Comparison of ENCODE assay signal across 9 mouse cellular contexts in the genomic region with DNA sequence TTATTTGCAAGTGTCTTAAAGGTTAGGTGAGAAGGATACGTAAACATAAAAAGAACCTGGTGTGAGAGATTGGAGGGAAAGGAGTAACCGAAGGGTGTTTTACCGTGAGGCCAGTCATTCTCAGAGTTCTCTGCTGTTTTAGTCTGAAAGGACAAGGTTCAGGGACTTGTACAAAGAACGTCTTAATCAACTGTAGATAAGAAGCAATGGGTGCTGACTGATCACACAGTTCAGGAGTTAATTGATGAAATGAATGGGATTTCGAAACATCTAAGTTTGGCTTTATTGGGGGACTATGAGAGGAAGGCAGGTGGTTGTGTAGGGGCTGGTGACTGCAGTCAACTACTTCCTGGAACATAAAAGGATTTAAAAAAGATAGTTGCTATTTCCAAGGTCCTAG. TPM values are rescaled to one million over a fixed set of nuclear protein-coding genes. Genes with fewer than 3 reads are reported as not detected.
DNase-seq lines count a peak whose midpoint lies in the region; ATAC-seq and TF ChIP-seq lines count a peak whose summit lies in the region.
"Had no signal": no experiment of that assay in that cellular context is flagged by ENCODE, and none has a peak within 500 bp of the region (broad histone marks: within the 10 kb centered on the region; RNA-seq: fewer than 3 reads in every experiment).

No protein-coding gene starts in this region.

- TF ChIP-seq POLR2A in lung, adult 2 months (IDR thresholded peaks at IDR 0.05; ENCODE audit: borderline replicate concordance, extremely low read depth, low read depth, low read length) = no peak

- H3K36me3 ChIP-seq in kidney, embryonic 14.5 days (ENCODE audit: control insufficient read depth, insufficient read depth, low read length) = no peaks in the 10 kb centered on the region
- H3K36me3 ChIP-seq in hindbrain, embryonic 15.5 days = 0 out of 2 replicates have a peak, but pooled peaks cover 5% of the 10 kb centered on the region
- no peaks in the 10 kb centered on the region for H3K36me3 ChIP-seq in midbrain, embryonic 15.5 days (replicated peaks)

- ATAC-seq in kidney, embryonic 14.5 days (ENCODE audit: low FRiP score, low TSS enrichment) = no peak
- no peak for ATAC-seq in hindbrain, embryonic 15.5 days (ENCODE audit: low FRiP score, low read depth)
- no peak for ATAC-seq in midbrain, embryonic 15.5 days (replicated peaks)

- H3K4me3 ChIP-seq in kidney, embryonic 14.5 days (ENCODE audit: low read length) = peak overlapping the region; percentile 83
- H3K4me3 ChIP-seq in brown adipose tissue, adult 24 weeks (ENCODE audit: insufficient read depth, low read depth, low read length) = peak overlapping the region; percentile 78
- H3K4me3 ChIP-seq in hindbrain, embryonic 15.5 days = peak overlapping the region; percentile 93
- peak overlapping the region; percentile 51 for H3K4me3 ChIP-seq in midbrain, embryonic 15.5 days
- H3K4me3 ChIP-seq in lung, adult 2 months (replicated peaks; ENCODE audit: extremely low read depth, low read depth, low read length) = no peak overlapping the region

- no peak for TF ChIP-seq CTCF in lung, adult 2 months (IDR thresholded peaks at IDR 0.05; ENCODE audit: insufficient read depth, low read length)

- H3K27me3 ChIP-seq in kidney, embryonic 14.5 days (ENCODE audit: control insufficient read depth, insufficient read depth, low read length) = no peaks in the 10 kb centered on the region
- H3K27me3 ChIP-seq in hindbrain, embryonic 15.5 days = no peaks in the 10 kb centered on the region
- no peaks in the 10 kb centered on the region for H3K27me3 ChIP-seq in midbrain, embryonic 15.5 days (replicated peaks)

- peak overlapping the region; percentile 75; the same call in 1 of the 2 replicates for H3K9ac ChIP-seq in kidney, embryonic 14.5 days (ENCODE audit: low read depth, low read length)
- H3K9ac ChIP-seq in hindbrain, embryonic 15.5 days = peak overlapping the region; percentile 92
- peak overlapping the region; percentile 69 for H3K9ac ChIP-seq in midbrain, embryonic 15.5 days

- H3K4me2 ChIP-seq in kidney, embryonic 14.5 days (replicated peaks; ENCODE audit: low read depth, low read length) = peak overlapping the region; percentile 57
- peak overlapping the region; percentile 96 for H3K4me2 ChIP-seq in hindbrain, embryonic 15.5 days
- peak overlapping the region; percentile 84 for H3K4me2 ChIP-seq in midbrain, embryonic 15.5 days

- H3K27ac ChIP-seq in kidney, embryonic 14.5 days (ENCODE audit: low read depth, low read length) = no peak overlapping the region
- H3K27ac ChIP-seq in brown adipose tissue, adult 24 weeks (replicated peaks; ENCODE audit: low read depth, low read length) = no peak overlapping the region
- peak overlapping the region; percentile 86; the same call in 1 of the 2 replicates for H3K27ac ChIP-seq in hindbrain, embryonic 15.5 days (replicated peaks)
- no peak overlapping the region for H3K27ac ChIP-seq in midbrain, embryonic 15.5 days

- H3K4me1 ChIP-seq in kidney, embryonic 14.5 days (ENCODE audit: control insufficient read depth, insufficient read depth, low read length) = no peaks in the 10 kb centered on the region
- peaks cover 6% of the 10 kb centered on the region for H3K4me1 ChIP-seq in brown adipose tissue, adult 24 weeks (ENCODE audit: control insufficient read depth, insufficient read depth, insufficient read length, low read length)
- H3K4me1 ChIP-seq in hindbrain, embryonic 15.5 days (replicated peaks) = peaks cover 36% of the 10 kb centered on the region
- H3K4me1 ChIP-seq in midbrain, embryonic 15.5 days = peaks cover 34% of the 10 kb centered on the region
- H3K4me1 ChIP-seq in lung, adult 2 months (ENCODE audit: control insufficient read depth, insufficient read depth, low read length) = peaks cover 4% of the 10 kb centered on the region

- 52% methylated on average over 5 of the region's 5 CpGs for WGBS in kidney, embryonic 14.5 days
- WGBS in hindbrain, embryonic 15.5 days = 53% methylated on average over 5 of the region's 5 CpGs
- 56% methylated on average over 5 of the region's 5 CpGs for WGBS in midbrain, embryonic 15.5 days
- 45% methylated on average over 5 of the region's 5 CpGs for WGBS in lung, adult 2 months

- no peaks in the 10 kb centered on the region for H3K9me3 ChIP-seq in kidney, embryonic 14.5 days (ENCODE audit: control insufficient read depth, low read length)
- no peaks in the 10 kb centered on the region for H3K9me3 ChIP-seq in hindbrain, embryonic 15.5 days
- peaks cover 3% of the 10 kb centered on the region; the same call in 1 of the 2 replicates for H3K9me3 ChIP-seq in midbrain, embryonic 15.5 days

- DNase-seq in kidney, postnatal 4 days = no peak
- DNase-seq in right cerebral cortex, postnatal 10 days (ENCODE audit: low spot score in 2 of 2) = no peak
- DNase-seq in lung, adult 2 months = no peak
- no peak for DNase-seq in right cerebral cortex, postnatal 4 days
- DNase-seq: right cerebral cortex, adult 18-20 months had no signal

RNA-seq across cellular contexts. Expression of gene Tmem161b, which starts 0.9 kb away (rescaled TPM):
- polyA plus RNA-seq in kidney, embryonic 14.5 days (2014; fragmentation: Nextera tagmentation; extraction: Ambion mirVana) = 16.2 and 20.3 TPM in 2 replicates
- 10.5 and 13.0 TPM in 2 replicates for polyA plus RNA-seq in brown adipose tissue, adult 24 weeks (2012; ENCODE audit: insufficient read depth, insufficient read length, missing spikeins)
- 26.5 and 27.3 TPM in 2 replicates for polyA plus RNA-seq in hindbrain, embryonic 15.5 days (2015; fragmentation: Nextera tagmentation; extraction: Ambion mirVana)
- polyA plus RNA-seq in midbrain, embryonic 15.5 days (2015; fragmentation: Nextera tagmentation; extraction: Ambion mirVana) = 24.5 and 25.1 TPM in 2 replicates
- 3.7 and 4.1 TPM in 2 replicates for polyA plus RNA-seq in lung, adult 2 months (2012; rRNA removed)
